ENCODE assay signal across 8 mouse cellular contexts in the genomic region with DNA sequence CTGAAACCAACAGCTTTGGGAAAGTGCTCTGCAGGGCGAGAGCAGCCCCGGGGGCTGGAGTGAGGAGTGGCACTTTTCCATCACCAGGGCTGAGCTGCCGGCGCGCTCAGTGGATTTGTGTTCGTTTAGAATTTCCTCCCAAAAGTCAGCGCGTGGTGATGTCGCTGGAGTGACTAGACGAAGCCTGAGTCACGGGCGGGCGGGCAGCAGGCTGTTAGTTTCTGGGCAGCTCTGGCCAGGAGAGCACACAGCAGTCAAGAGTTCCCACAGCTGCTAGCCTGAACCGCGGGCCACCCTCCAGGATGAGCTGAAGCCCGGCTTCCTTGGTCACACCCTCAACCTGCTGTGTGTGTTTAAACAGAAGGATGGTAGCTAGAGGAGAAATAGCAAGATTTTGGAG. TPM values are rescaled to one million over a fixed set of nuclear protein-coding genes. Genes with fewer than 3 reads are reported as not detected.
DNase-seq lines count a peak whose midpoint lies in the region; ATAC-seq and TF ChIP-seq lines count a peak whose summit lies in the region.

No protein-coding gene starts in this region.

- peak overlapping the region; percentile 51 for H3K4me3 ChIP-seq in gastrocnemius, adult 2 months
- H3K4me3 ChIP-seq in E14TG2a.4 (replicated peaks; ENCODE audit: low read length), result peak overlapping the region; percentile 50
- H3K4me3 ChIP-seq in embryonic facial prominence, embryonic 15.5 days (replicated peaks), result peak overlapping the region; percentile 15
- H3K4me3 ChIP-seq in heart, postnatal 0 days (ENCODE audit: low read depth, low read length), result peak overlapping the region; percentile 49

- H3K4me1 ChIP-seq in E14TG2a.4 (replicated peaks; ENCODE audit: low read depth, low read length), result peaks cover 65% of the 10 kb centered on the region
- H3K4me1 ChIP-seq in embryonic facial prominence, embryonic 15.5 days, result peaks cover 57% of the 10 kb centered on the region
- H3K4me1 ChIP-seq in heart, postnatal 0 days (ENCODE audit: control insufficient read depth, insufficient read depth), result peaks cover 40% of the 10 kb centered on the region

- no peak for TF ChIP-seq EP300 in heart, postnatal 0 days (IDR thresholded peaks at IDR 0.05; ENCODE audit: low read depth)

- no peak for ATAC-seq in embryonic facial prominence, embryonic 15.5 days (ENCODE audit: insufficient number of reproducible peaks, low FRiP score, low TSS enrichment, low read depth)
- peak; percentile 54 for ATAC-seq in heart, postnatal 0 days (ENCODE audit: insufficient read depth, low read depth)

- intact Hi-C loops in gastrocnemius, adult 2 months (cut with DNase I), result no loop called here
- intact Hi-C loops in left cerebral cortex, postnatal 4 days (cut with DNase I), result no loop called here

- H3K36me3 ChIP-seq in E14TG2a.4 (ENCODE audit: insufficient read depth, low read length), result peaks cover 12% of the 10 kb centered on the region; the same call in 1 of the 2 replicates
- no peaks in the 10 kb centered on the region for H3K36me3 ChIP-seq in embryonic facial prominence, embryonic 15.5 days
- 0 out of 2 replicates have a peak, but pooled peaks cover 3% of the 10 kb centered on the region for H3K36me3 ChIP-seq in heart, postnatal 0 days (replicated peaks; ENCODE audit: control insufficient read depth, insufficient read depth, low read length)

- H3K27ac ChIP-seq in gastrocnemius, adult 2 months, result peak overlapping the region; percentile 64
- peak overlapping the region; percentile 65 for H3K27ac ChIP-seq in embryonic facial prominence, embryonic 15.5 days (replicated peaks)
- H3K27ac ChIP-seq in heart, postnatal 0 days (ENCODE audit: low read depth), result peak overlapping the region; percentile 94

- no peak overlapping the region for H3K9ac ChIP-seq in embryonic facial prominence, embryonic 15.5 days
- H3K9ac ChIP-seq in heart, postnatal 0 days (replicated peaks; ENCODE audit: low read depth, low read length), result peak overlapping the region; percentile 70

- peak overlapping the region; percentile 27 for H3K4me2 ChIP-seq in embryonic facial prominence, embryonic 15.5 days (replicated peaks)
- H3K4me2 ChIP-seq in heart, postnatal 0 days (ENCODE audit: low read depth, low read length), result peak overlapping the region; percentile 74

- TF ChIP-seq CTCF in gastrocnemius, adult 2 months (IDR thresholded peaks at IDR 0.05), result no peak
- no peak for TF ChIP-seq CTCF in E14TG2a.4 (conservative IDR thresholded peaks at IDR 0.05; ENCODE audit: low read length)
- no peak for TF ChIP-seq CTCF in heart, postnatal 0 days (IDR thresholded peaks at IDR 0.05; ENCODE audit: low read depth)

- under 1% methylated on average over 16 of the region's 16 CpGs for WGBS in embryonic facial prominence, embryonic 15.5 days
- 1% methylated on average over 16 of the region's 16 CpGs for WGBS in heart, postnatal 0 days

- no peaks in the 10 kb centered on the region for H3K9me3 ChIP-seq in E14TG2a.4 (ENCODE audit: low read length)
- no peaks in the 10 kb centered on the region for H3K9me3 ChIP-seq in embryonic facial prominence, embryonic 15.5 days (replicated peaks)
- no peaks in the 10 kb centered on the region for H3K9me3 ChIP-seq in heart, postnatal 0 days (replicated peaks; ENCODE audit: control insufficient read depth, low read length)

- H3K27me3 ChIP-seq in E14TG2a.4 (ENCODE audit: insufficient read depth, low read length), result no peaks in the 10 kb centered on the region
- no peaks in the 10 kb centered on the region for H3K27me3 ChIP-seq in embryonic facial prominence, embryonic 15.5 days
- H3K27me3 ChIP-seq in heart, postnatal 0 days (ENCODE audit: control insufficient read depth, insufficient read depth, low read length), result no peaks in the 10 kb centered on the region

- peak; percentile 66 for DNase-seq in gastrocnemius, adult 2 months
- no peak for DNase-seq in gastrocnemius, adult 8-10 months (ENCODE audit: low spot score in 2 of 2)
- peak; percentile 74 for DNase-seq in heart, postnatal 0 days (ENCODE audit: low spot score)
- peak; percentile 58 for DNase-seq in left cerebral cortex, postnatal 4 days
- peak; percentile 27 for DNase-seq in mesoderm, embryonic 11.5 days (ENCODE audit: low read depth, low spot score)
- DNase-seq in testis, postnatal 14 days (ENCODE audit: low spot score), result peak; percentile 28

RNA-seq across cellular contexts. Expression of a gene that starts 35.1 kb away (rescaled TPM):
- total RNA-seq in gastrocnemius, adult 2 months (2021), result 10 to 100 TPM; 18.0 to 20.4 TPM
- total RNA-seq in gastrocnemius, adult 8-10 months (2022), result 10 to 100 TPM; 11.8 to 23.1 (median 15.8) TPM
- polyA plus RNA-seq in embryonic facial prominence, embryonic 15.5 days (2015; fragmentation: Nextera tagmentation; extraction: Ambion mirVana), result 3.6 and 4.1 TPM in 2 replicates
- total RNA-seq in heart, postnatal 0 days (2014; rRNA removed; ENCODE audit: low replicate concordance), result 2.2 and 2.8 TPM in 2 replicates
- 4.6 and 5.4 TPM in 2 replicates for polyA plus RNA-seq in heart, postnatal 0 days (2015; fragmentation: Nextera tagmentation; extraction: Ambion mirVana)
- under 1 TPM in 1 of 2 experiments, not detected in 1; 0.20 TPM for total RNA-seq in left cerebral cortex, postnatal 4 days (2021)

RNA-seq across cellular contexts. Expression of a gene that starts 51.6 kb away (rescaled TPM):
- total RNA-seq in gastrocnemius, adult 2 months (2021), result 10 to 100 TPM; 32.7 to 38.3 TPM
- total RNA-seq in gastrocnemius, adult 8-10 months (2022), result 10 to 100 TPM; 35.0 to 37.7 (median 36.3) TPM
- polyA plus RNA-seq in embryonic facial prominence, embryonic 15.5 days (2015; fragmentation: Nextera tagmentation; extraction: Ambion mirVana), result 20.0 and 24.3 TPM in 2 replicates
- 49.1 and 60.9 TPM in 2 replicates for total RNA-seq in heart, postnatal 0 days (2014; rRNA removed; ENCODE audit: low replicate concordance)
- 29.2 and 29.3 TPM in 2 replicates for polyA plus RNA-seq in heart, postnatal 0 days (2015; fragmentation: Nextera tagmentation; extraction: Ambion mirVana)
- 10 to 100 TPM; 23.3 to 25.3 TPM for total RNA-seq in left cerebral cortex, postnatal 4 days (2021)

Comparison
In these comparisons a context has a peak if more than half of its experiments do, and no peak if none do; other contexts are left out.
1. DNase-seq: peak in gastrocnemius, adult 2 months (single experiment), heart, postnatal 0 days (single experiment), left cerebral cortex, postnatal 4 days (single experiment), mesoderm, embryonic 11.5 days (single experiment) and testis, postnatal 14 days (single experiment); none in gastrocnemius, adult 8-10 months (0 of 2).
2. Peak in every context shown above with its lines, with median percentiles within 50 percentile points of each other: H3K27ac ChIP-seq and H3K4me3 ChIP-seq.